In the genomic region with DNA sequence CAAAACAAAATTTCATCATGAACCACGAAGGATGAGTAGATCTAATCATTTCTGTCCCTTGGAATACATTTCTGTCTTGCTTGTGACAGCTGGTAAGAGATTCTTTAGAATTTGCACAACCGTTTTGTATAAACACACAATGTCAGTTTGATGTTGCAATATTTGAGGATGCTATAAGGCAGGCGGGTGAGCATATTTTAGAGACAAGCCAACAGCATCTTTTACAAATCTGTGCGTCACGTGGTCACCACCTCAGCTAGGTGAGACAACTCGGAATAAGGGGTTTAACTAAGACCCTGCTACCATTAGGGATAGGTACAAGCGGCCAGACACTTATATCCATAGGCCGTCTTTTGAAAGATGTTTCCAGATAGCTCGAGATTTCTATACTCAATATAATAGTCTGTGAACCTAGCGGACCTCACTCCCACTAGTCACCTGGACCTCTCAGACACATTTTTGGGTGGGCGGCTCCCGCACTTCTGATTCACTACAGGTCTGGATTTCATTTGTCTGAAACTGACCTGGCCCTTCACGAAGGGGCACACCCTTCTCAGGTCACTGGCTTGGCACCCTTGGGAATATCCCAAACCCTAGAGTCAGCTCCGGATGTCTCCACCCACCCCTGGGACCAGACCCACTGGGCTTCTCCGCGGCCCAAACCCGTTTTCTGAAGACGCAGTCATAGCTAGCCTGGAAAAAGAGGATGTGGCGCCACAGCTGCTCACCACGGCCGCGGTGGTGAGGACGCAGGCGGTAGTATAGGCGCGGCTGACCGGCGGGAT, we compare ENCODE assay signal across 8 mouse cellular contexts. TPM values are rescaled to one million over a fixed set of nuclear protein-coding genes. Genes with fewer than 3 reads are reported as not detected.
A peak's percentile ranks its signal among the peaks of the same experiment; 100 is the strongest.
DNase-seq lines count a peak whose midpoint lies in the region; ATAC-seq and TF ChIP-seq lines count a peak whose summit lies in the region.

No protein-coding gene starts in this region.

- no peak for TF ChIP-seq EP300 in liver, embryonic 14.5 days (IDR thresholded peaks at IDR 0.05; ENCODE audit: low read depth)

- H3K9ac ChIP-seq in heart, embryonic 15.5 days, result peak overlapping the region; percentile 76
- peak overlapping the region; percentile 90 for H3K9ac ChIP-seq in forebrain, embryonic 12.5 days
- peak overlapping the region; percentile 96 for H3K9ac ChIP-seq in liver, embryonic 14.5 days (replicated peaks)

- peak; percentile 8 for ATAC-seq in heart, embryonic 15.5 days (replicated peaks; ENCODE audit: insufficient number of reproducible peaks, insufficient read depth, low FRiP score, low read depth)
- peak; percentile 37; the same call in 1 of the 2 replicates for ATAC-seq in forebrain, embryonic 12.5 days (ENCODE audit: low FRiP score)
- ATAC-seq in liver, embryonic 14.5 days (ENCODE audit: insufficient read depth), result peak; percentile 3
- no peak for ATAC-seq in granulocyte monocyte progenitor cell, adult 5-6 weeks (replicated peaks; ENCODE audit: poor library complexity, severe bottlenecking)

- peak overlapping the region; percentile 74 for H3K27ac ChIP-seq in heart, embryonic 15.5 days
- H3K27ac ChIP-seq in forebrain, embryonic 12.5 days, result peak overlapping the region; percentile 84
- H3K27ac ChIP-seq in liver, embryonic 14.5 days, result peak overlapping the region; percentile 61

- H3K9me3 ChIP-seq in heart, embryonic 15.5 days (replicated peaks), result no peaks in the 10 kb centered on the region
- H3K9me3 ChIP-seq in E14TG2a.4 (ENCODE audit: low read length), result no peaks in the 10 kb centered on the region
- H3K9me3 ChIP-seq in forebrain, embryonic 12.5 days, result no peaks in the 10 kb centered on the region
- no peaks in the 10 kb centered on the region for H3K9me3 ChIP-seq in liver, embryonic 14.5 days (ENCODE audit: control insufficient read depth, low read length)

- peak overlapping the region; percentile 75 for H3K4me2 ChIP-seq in heart, embryonic 15.5 days
- peak overlapping the region; percentile 71 for H3K4me2 ChIP-seq in forebrain, embryonic 12.5 days
- peak overlapping the region; percentile 93 for H3K4me2 ChIP-seq in liver, embryonic 14.5 days (ENCODE audit: low read depth)

- no peaks in the 10 kb centered on the region for H3K36me3 ChIP-seq in heart, embryonic 15.5 days
- peaks cover 53% of the 10 kb centered on the region for H3K36me3 ChIP-seq in E14TG2a.4 (ENCODE audit: insufficient read depth, low read length)
- H3K36me3 ChIP-seq in forebrain, embryonic 12.5 days (replicated peaks), result peaks cover 21% of the 10 kb centered on the region
- H3K36me3 ChIP-seq in liver, embryonic 14.5 days (replicated peaks; ENCODE audit: control insufficient read depth, insufficient read depth, low read depth), result peaks cover 16% of the 10 kb centered on the region

- no peak for TF ChIP-seq CTCF in E14TG2a.4 (conservative IDR thresholded peaks at IDR 0.05; ENCODE audit: low read length)
- TF ChIP-seq CTCF in liver, embryonic 14.5 days (IDR thresholded peaks at IDR 0.05; ENCODE audit: low read depth), result no peak

- DNase-seq in heart, adult 11 months, result no peak
- DNase-seq in liver, embryonic 14.5 days (ENCODE audit: low read depth in 3 of 3, low spot score in 3 of 3), result peak in 2 of 3 experiments; percentile 15 to 26
- no peak for DNase-seq in adrenal gland, postnatal 10 days
- DNase-seq in ovary, adult 18-20 months (ENCODE audit: low spot score), result no peak

- 4% methylated on average over 28 of the region's 28 CpGs for WGBS in heart, embryonic 15.5 days
- 5% methylated on average over 28 of the region's 28 CpGs for WGBS in forebrain, embryonic 12.5 days
- 4% methylated on average over 28 of the region's 28 CpGs for WGBS in liver, embryonic 14.5 days (ENCODE audit: insufficient replicate concordance)

- peaks cover 29% of the 10 kb centered on the region for H3K4me1 ChIP-seq in heart, embryonic 15.5 days (replicated peaks)
- H3K4me1 ChIP-seq in E14TG2a.4 (replicated peaks; ENCODE audit: low read depth, low read length), result peaks cover 46% of the 10 kb centered on the region
- peaks cover 34% of the 10 kb centered on the region for H3K4me1 ChIP-seq in forebrain, embryonic 12.5 days
- H3K4me1 ChIP-seq in liver, embryonic 14.5 days (replicated peaks; ENCODE audit: control insufficient read depth in 2 of 2, insufficient read depth in 2 of 2, low read length in 1 of 2), result peaks cover 12 to 19% of the 10 kb centered on the region in 2 experiments

- peak overlapping the region; percentile 72 for H3K4me3 ChIP-seq in heart, embryonic 15.5 days
- peak overlapping the region; percentile 97 for H3K4me3 ChIP-seq in E14TG2a.4 (replicated peaks; ENCODE audit: low read length)
- H3K4me3 ChIP-seq in forebrain, embryonic 12.5 days (replicated peaks), result peak overlapping the region; percentile 85
- peak overlapping the region; percentile 92 to 98 for H3K4me3 ChIP-seq in liver, embryonic 14.5 days (ENCODE audit: insufficient read depth in 1 of 2, low read depth in 2 of 2, low read length in 2 of 2)

- H3K27me3 ChIP-seq in heart, embryonic 15.5 days, result no peaks in the 10 kb centered on the region
- H3K27me3 ChIP-seq in E14TG2a.4 (ENCODE audit: insufficient read depth, low read length), result no peaks in the 10 kb centered on the region
- no peaks in the 10 kb centered on the region for H3K27me3 ChIP-seq in forebrain, embryonic 12.5 days
- H3K27me3 ChIP-seq in liver, embryonic 14.5 days (ENCODE audit: control insufficient read depth, insufficient read depth, low read length), result no peaks in the 10 kb centered on the region

RNA-seq across cellular contexts. Expression of a gene that starts 0.8 kb away (rescaled TPM):
- 23.0 and 25.4 TPM in 2 replicates for polyA plus RNA-seq in heart, embryonic 15.5 days (2015; fragmentation: Nextera tagmentation; extraction: Ambion mirVana)
- polyA plus RNA-seq in forebrain, embryonic 12.5 days (2016; fragmentation: Nextera tagmentation; extraction: Ambion mirVana), result 60.7 and 66.1 TPM in 2 replicates
- polyA plus RNA-seq in liver, embryonic 14.5 days (2012; rRNA removed), result 8.0 and 13.3 TPM in 2 replicates
- polyA plus RNA-seq in liver, embryonic 14.5 days (2014; fragmentation: Nextera tagmentation; extraction: Ambion mirVana), result 14.7 and 15.8 TPM in 2 replicates
- 10 to 100 TPM; 17.6 TPM for total RNA-seq in adrenal gland, postnatal 10 days (2021)
- total RNA-seq in granulocyte monocyte progenitor cell, adult 5-6 weeks (2014; fragmentation: Nextera tagmentation), result 34.3 and 37.5 TPM in 2 replicates
- total RNA-seq in granulocyte monocyte progenitor cell, adult 5-6 weeks (2017), result 30.1 and 34.5 TPM in 2 replicates

RNA-seq across cellular contexts. Expression of a gene that starts 1.0 kb away (rescaled TPM):
- 31.7 and 35.6 TPM in 2 replicates for polyA plus RNA-seq in heart, embryonic 15.5 days (2015; fragmentation: Nextera tagmentation; extraction: Ambion mirVana)
- 43.5 and 46.2 TPM in 2 replicates for polyA plus RNA-seq in forebrain, embryonic 12.5 days (2016; fragmentation: Nextera tagmentation; extraction: Ambion mirVana)
- 9.4 and 10.4 TPM in 2 replicates for polyA plus RNA-seq in liver, embryonic 14.5 days (2012; rRNA removed)
- polyA plus RNA-seq in liver, embryonic 14.5 days (2014; fragmentation: Nextera tagmentation; extraction: Ambion mirVana), result 35.7 and 36.9 TPM in 2 replicates
- 10 to 100 TPM; 42.5 to 54.5 TPM for total RNA-seq in adrenal gland, postnatal 10 days (2021)
- total RNA-seq in granulocyte monocyte progenitor cell, adult 5-6 weeks (2014; fragmentation: Nextera tagmentation), result 24.5 and 34.0 TPM in 2 replicates
- total RNA-seq in granulocyte monocyte progenitor cell, adult 5-6 weeks (2017), result 48.3 and 48.8 TPM in 2 replicates

RNA-seq across cellular contexts. Expression of a gene that starts 14.4 kb away (rescaled TPM):
- 11.4 and 13.7 TPM in 2 replicates for polyA plus RNA-seq in heart, embryonic 15.5 days (2015; fragmentation: Nextera tagmentation; extraction: Ambion mirVana)
- 20.9 and 22.3 TPM in 2 replicates for polyA plus RNA-seq in forebrain, embryonic 12.5 days (2016; fragmentation: Nextera tagmentation; extraction: Ambion mirVana)
- polyA plus RNA-seq in liver, embryonic 14.5 days (2012; rRNA removed), result 4.4 and 6.2 TPM in 2 replicates
- 4.9 and 5.8 TPM in 2 replicates for polyA plus RNA-seq in liver, embryonic 14.5 days (2014; fragmentation: Nextera tagmentation; extraction: Ambion mirVana)
- total RNA-seq in adrenal gland, postnatal 10 days (2021), result 10 to 100 TPM; 25.2 to 25.6 TPM
- 32.3 and 34.3 TPM in 2 replicates for total RNA-seq in granulocyte monocyte progenitor cell, adult 5-6 weeks (2014; fragmentation: Nextera tagmentation)
- total RNA-seq in granulocyte monocyte progenitor cell, adult 5-6 weeks (2017), result 36.6 and 42.6 TPM in 2 replicates

RNA-seq across cellular contexts. Expression of a gene that starts 14.7 kb away (rescaled TPM):
- polyA plus RNA-seq in heart, embryonic 15.5 days (2015; fragmentation: Nextera tagmentation; extraction: Ambion mirVana), result 25.5 and 36.7 TPM in 2 replicates
- polyA plus RNA-seq in forebrain, embryonic 12.5 days (2016; fragmentation: Nextera tagmentation; extraction: Ambion mirVana), result 321 and 327 TPM in 2 replicates
- 1.7 and 2.4 TPM in 2 replicates for polyA plus RNA-seq in liver, embryonic 14.5 days (2012; rRNA removed)
- 0.86 and 1.1 TPM in 2 replicates for polyA plus RNA-seq in liver, embryonic 14.5 days (2014; fragmentation: Nextera tagmentation; extraction: Ambion mirVana)
- 10 to 100 TPM in 1 of 2 experiments, 1 to 10 TPM in 1; 9.7 to 19.9 TPM for total RNA-seq in adrenal gland, postnatal 10 days (2021)
- not detected in 2 replicates for total RNA-seq in granulocyte monocyte progenitor cell, adult 5-6 weeks (2014; fragmentation: Nextera tagmentation)
- not detected in 2 replicates for total RNA-seq in granulocyte monocyte progenitor cell, adult 5-6 weeks (2017)

RNA-seq across cellular contexts. Expression of a gene that starts 35.8 kb away (rescaled TPM):
- polyA plus RNA-seq in heart, embryonic 15.5 days (2015; fragmentation: Nextera tagmentation; extraction: Ambion mirVana), result 231 and 266 TPM in 2 replicates
- polyA plus RNA-seq in forebrain, embryonic 12.5 days (2016; fragmentation: Nextera tagmentation; extraction: Ambion mirVana), result 249 and 252 TPM in 2 replicates
- polyA plus RNA-seq in liver, embryonic 14.5 days (2012; rRNA removed), result 72.4 and 129 TPM in 2 replicates
- polyA plus RNA-seq in liver, embryonic 14.5 days (2014; fragmentation: Nextera tagmentation; extraction: Ambion mirVana), result 162 and 186 TPM in 2 replicates
- 100 to 1,000 TPM; 254 to 262 TPM for total RNA-seq in adrenal gland, postnatal 10 days (2021)
- total RNA-seq in granulocyte monocyte progenitor cell, adult 5-6 weeks (2014; fragmentation: Nextera tagmentation), result 425 and 440 TPM in 2 replicates
- 107 and 155 TPM in 2 replicates for total RNA-seq in granulocyte monocyte progenitor cell, adult 5-6 weeks (2017)

Comparison
In these comparisons a context has a peak if more than half of its experiments do, and no peak if none do; other contexts are left out.
1. DNase-seq: peak in liver, embryonic 14.5 days (2 of 3); none in heart, adult 11 months (single experiment), adrenal gland, postnatal 10 days (single experiment) and ovary, adult 18-20 months (single experiment).
2. Peak in every context shown above with its lines, with median percentiles within 50 percentile points of each other: H3K27ac ChIP-seq, H3K4me2 ChIP-seq, H3K4me3 ChIP-seq and H3K9ac ChIP-seq.